Mouse (Mus musculus) intestine, embryonic 16.5 days (tissue): Measurements from ENCODE around the gene Mgat5. TPM values are rescaled to one million over a fixed set of nuclear protein-coding genes. Genes with fewer than 3 reads are reported as not detected.

Experiments used
- ATAC-seq: fragments of 200-750 bp; cut with Nextera tagmentation; 2 replicates; pipeline ENCODE4 v1.8.0; 2017; ENCODE audit warnings: moderate TSS enrichment, moderate library complexity
- H3K27ac ChIP-seq: fragments of 300-500 bp; sonication (generic); 2 replicates; pipeline ENCODE4 v1.5.1; 2014; ENCODE audit warnings: mild to moderate bottlenecking, low read length
- H3K27me3 ChIP-seq: fragments of 300-500 bp; sonication (generic); replicated peaks from 2 replicates; pipeline ENCODE4 v1.6.1; 2014; ENCODE audit warnings: low read length, control low read depth, mixed read lengths; ENCODE audit not compliant: control insufficient read depth, insufficient read depth
- H3K36me3 ChIP-seq: fragments of 300-500 bp; sonication (generic); 2 replicates; pipeline ENCODE4 v1.6.1; 2014; ENCODE audit warnings: low read length, control low read depth; ENCODE audit not compliant: control insufficient read depth, insufficient read depth
- H3K4me1 ChIP-seq: fragments of 300-500 bp; sonication (generic); 2 replicates; pipeline ENCODE4 v1.6.1; 2014; ENCODE audit warnings: low read length, control low read depth, mixed read lengths; ENCODE audit not compliant: control insufficient read depth, insufficient read depth
- H3K4me2 ChIP-seq: fragments of 300-500 bp; sonication (generic); 2 replicates; pipeline ENCODE4 v1.6.1; 2014; ENCODE audit warnings: low read depth, low read length, control low read depth
- H3K4me3 ChIP-seq: fragments of 300-500 bp; sonication (generic); 2 replicates; pipeline ENCODE4 v1.5.1; 2014; ENCODE audit warnings: mild to moderate bottlenecking, low read length
- H3K9ac ChIP-seq: fragments of 300-500 bp; sonication (generic); 2 replicates; pipeline ENCODE4 v1.6.1; 2014; ENCODE audit warnings: low read depth, low read length
- H3K9me3 ChIP-seq: fragments of 300-500 bp; sonication (generic); 2 replicates; pipeline ENCODE4 v1.6.1; 2016; ENCODE audit warnings: low read length, control low read depth; ENCODE audit not compliant: control insufficient read depth
- WGBS: fragments of 180-500 bp; shearing (Covaris S2); extraction: QIAGEN DNeasy Blood & Tissue Kit; methylation state at CpG from one replicate; pipeline ENCODE4 v1.1.7; 2014; 5-methylcytosine and 5-hydroxymethylcytosine counted together
- polyA plus RNA-seq: library from polyadenylated mRNA; unstranded; fragments of >200 nt; fragmentation: Nextera tagmentation; extraction: Ambion mirVana; gene quantifications from 2 replicates; pipeline ENCODE4 v1.2.1, GENCODE M21; 2015

Gene Mgat5
- polyA plus RNA-seq, 1 experiment from 2014 or later = 5.9 TPM

DNA sequence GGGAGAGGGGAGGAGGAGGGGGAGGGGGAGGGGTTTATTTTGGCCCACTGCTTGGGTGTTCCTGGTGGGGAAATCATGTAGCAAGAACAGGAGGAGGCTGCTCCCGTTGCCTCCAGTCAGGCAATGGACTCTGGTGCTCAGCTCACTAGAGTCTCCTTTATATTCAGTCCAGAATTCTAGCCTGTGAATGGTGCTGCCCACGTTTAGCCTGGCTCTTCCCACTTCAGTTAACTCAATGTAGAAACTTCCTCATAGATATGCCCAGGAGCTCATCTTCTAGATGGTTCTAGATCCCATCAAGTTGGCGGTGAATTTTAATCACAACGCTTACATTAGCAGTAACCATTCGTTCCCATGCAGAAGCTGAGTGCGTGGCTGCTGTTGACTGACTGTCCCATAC, 123.0 kb downstream of the Mgat5 start:
- no peaks in the 10 kb centered on the region for H3K27me3 ChIP-seq
- H3K27ac ChIP-seq = no peak overlapping the region
- WGBS = 79% methylated on average over 6 of the region's 6 CpGs
- H3K9me3 ChIP-seq = no peaks in the 10 kb centered on the region
- ATAC-seq = no peak
- H3K36me3 ChIP-seq = peaks cover 9% of the 10 kb centered on the region; the same call in 1 of the 2 replicates
- H3K9ac ChIP-seq = no peak overlapping the region
- H3K4me2 ChIP-seq = no peak overlapping the region
- H3K4me1 ChIP-seq = no peaks in the 10 kb centered on the region
- H3K4me3 ChIP-seq = no peak overlapping the region

DNA sequence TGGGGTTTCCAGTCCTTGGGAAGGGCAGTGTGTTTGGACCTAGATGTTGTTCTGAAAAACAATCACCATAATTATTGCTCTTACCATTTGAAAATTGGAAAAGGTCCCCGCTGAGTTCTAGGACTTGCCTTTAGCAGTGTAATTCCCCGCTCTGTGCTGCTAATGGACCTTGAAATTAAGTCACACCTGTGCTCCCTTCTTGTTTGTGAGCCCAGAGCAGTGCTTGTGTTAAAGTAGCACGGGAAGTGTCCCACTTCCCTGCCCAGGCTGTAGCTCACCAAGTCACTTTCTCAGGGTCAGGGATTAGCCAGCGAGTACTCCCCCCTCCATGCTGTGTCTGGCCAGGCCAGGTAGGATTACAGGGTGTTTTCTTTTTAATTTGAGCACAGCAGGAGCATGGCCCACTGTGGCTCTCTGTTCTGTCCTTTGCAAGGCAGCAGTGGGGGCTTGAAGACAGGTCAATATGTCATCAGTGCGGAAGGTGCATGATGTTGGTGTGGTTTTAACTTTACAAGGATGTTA, 123.6 kb downstream of the Mgat5 start:
- no peak overlapping the region for H3K27ac ChIP-seq
- no peaks in the 10 kb centered on the region for H3K9me3 ChIP-seq
- no peak overlapping the region for H3K9ac ChIP-seq
- no peak overlapping the region for H3K4me3 ChIP-seq
- no peak for ATAC-seq
- H3K4me1 ChIP-seq = no peaks in the 10 kb centered on the region
- peaks cover 8% of the 10 kb centered on the region; the same call in 1 of the 2 replicates for H3K36me3 ChIP-seq
- no peaks in the 10 kb centered on the region for H3K27me3 ChIP-seq
- WGBS = 63% methylated on average over 5 of the region's 5 CpGs
- no peak overlapping the region for H3K4me2 ChIP-seq

- 86% methylated on average over 6 of the region's 6 CpGs for WGBS
- no peak for ATAC-seq
Measured at GRCm38 (mm10) chr1:127329810-127330209, 125.0 kb downstream of the Mgat5 start.

GRCm38 (mm10) chr1:127337740-127338139, 132.9 kb downstream of the Mgat5 start:
- H3K9me3 ChIP-seq = no peaks in the 10 kb centered on the region
- 89% methylated on average over 10 of the region's 10 CpGs for WGBS

More at GRCm38 (mm10) chr1:127329810-127330209, 125.0 kb downstream of the Mgat5 start:
- Histone ChIP-seq H3K4me3 (no peak overlapping the region), H3K36me3 (0 out of 2 replicates have a peak, but pooled peaks cover 4% of the 10 kb centered on the region), H3K9me3 (no peaks in the 10 kb centered on the region), H3K9ac (no peak overlapping the region), H3K27ac (no peak overlapping the region), H3K4me1 (no peaks in the 10 kb centered on the region), H3K27me3 (no peaks in the 10 kb centered on the region), H3K4me2 (no peak overlapping the region)

GRCm38 (mm10) chr1:127338833-127339487, 134.1 kb downstream of the Mgat5 start:
- H3K4me1 ChIP-seq = no peaks in the 10 kb centered on the region
- ATAC-seq = no peak
- WGBS = 61% methylated on average over 9 of the region's 9 CpGs

More at GRCm38 (mm10) chr1:127337740-127338139, 132.9 kb downstream of the Mgat5 start:
- H3K36me3 ChIP-seq = no peaks in the 10 kb centered on the region
- H3K27me3 ChIP-seq = no peaks in the 10 kb centered on the region
- H3K4me1 ChIP-seq = no peaks in the 10 kb centered on the region
- no peak overlapping the region for H3K4me3 ChIP-seq
- H3K27ac ChIP-seq = no peak overlapping the region
- no peak overlapping the region for H3K4me2 ChIP-seq
- no peak overlapping the region for H3K9ac ChIP-seq
- ATAC-seq = no peak

GRCm38 (mm10) chr1:127340296-127340695, 135.5 kb downstream of the Mgat5 start:
- Histone ChIP-seq H3K36me3 (no peaks in the 10 kb centered on the region), H3K27ac (no peak overlapping the region), H3K4me2 (no peak overlapping the region), H3K27me3 (no peaks in the 10 kb centered on the region), H3K4me1 (0 out of 2 replicates have a peak, but pooled peaks cover 5% of the 10 kb centered on the region), H3K9ac (no peak overlapping the region), H3K4me3 (no peak overlapping the region), H3K9me3 (no peaks in the 10 kb centered on the region)
- WGBS = 86% methylated on average over 9 of the region's 9 CpGs
- ATAC-seq = no peak

More at GRCm38 (mm10) chr1:127338833-127339487, 134.1 kb downstream of the Mgat5 start:
- no peak overlapping the region for H3K9ac ChIP-seq
- no peak overlapping the region for H3K4me2 ChIP-seq
- H3K9me3 ChIP-seq = no peaks in the 10 kb centered on the region
- no peaks in the 10 kb centered on the region for H3K27me3 ChIP-seq
- H3K27ac ChIP-seq = no peak overlapping the region
- H3K4me3 ChIP-seq = no peak overlapping the region
- no peaks in the 10 kb centered on the region for H3K36me3 ChIP-seq

- WGBS = 57% methylated on average over 9 of the region's 9 CpGs
- H3K9me3 ChIP-seq = no peaks in the 10 kb centered on the region
- H3K4me1 ChIP-seq = 0 out of 2 replicates have a peak, but pooled peaks cover 8% of the 10 kb centered on the region
- H3K36me3 ChIP-seq = no peaks in the 10 kb centered on the region
- H3K27me3 ChIP-seq = no peaks in the 10 kb centered on the region
- H3K27ac ChIP-seq = no peak overlapping the region
- H3K9ac ChIP-seq = no peak overlapping the region
- no peak for ATAC-seq
- no peak overlapping the region for H3K4me3 ChIP-seq
- H3K4me2 ChIP-seq = no peak overlapping the region
Measured at GRCm38 (mm10) chr1:127344913-127345312, 140.1 kb downstream of the Mgat5 start.

DNA sequence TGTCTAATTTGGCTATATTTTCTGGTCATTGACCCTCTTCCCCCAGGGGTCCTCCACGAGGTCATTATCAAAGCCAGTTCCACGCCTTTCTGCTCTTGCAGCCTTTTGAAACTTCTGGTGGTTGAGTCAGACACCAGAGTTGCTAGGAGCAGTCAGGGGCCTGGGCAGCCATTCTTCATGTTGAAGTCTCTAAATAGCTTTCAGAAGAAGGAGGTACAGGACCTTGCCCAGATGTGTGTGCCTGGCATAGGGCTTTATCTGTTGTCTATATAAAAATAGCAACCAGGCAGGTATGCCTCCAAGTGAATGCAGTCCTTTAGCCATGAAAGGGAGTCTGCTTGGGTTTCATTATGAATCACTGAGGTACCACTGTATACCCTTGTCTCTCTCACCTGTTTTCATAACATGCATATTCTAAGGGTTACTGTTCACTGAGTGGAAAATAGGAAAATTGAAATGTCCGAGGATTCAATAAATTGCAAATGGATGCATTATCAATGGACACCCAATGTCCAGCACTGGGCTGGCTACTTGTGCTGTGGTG, 141.9 kb downstream of the Mgat5 start:
- Histone ChIP-seq H3K4me2 (no peak overlapping the region), H3K4me3 (no peak overlapping the region), H3K9ac (no peak overlapping the region), H3K27ac (no peak overlapping the region), H3K9me3 (no peaks in the 10 kb centered on the region), H3K27me3 (no peaks in the 10 kb centered on the region), H3K36me3 (no peaks in the 10 kb centered on the region), H3K4me1 (0 out of 2 replicates have a peak, but pooled peaks cover 8% of the 10 kb centered on the region)
- no peak for ATAC-seq
- 72% methylated on average over 3 of the region's 3 CpGs for WGBS

DNA sequence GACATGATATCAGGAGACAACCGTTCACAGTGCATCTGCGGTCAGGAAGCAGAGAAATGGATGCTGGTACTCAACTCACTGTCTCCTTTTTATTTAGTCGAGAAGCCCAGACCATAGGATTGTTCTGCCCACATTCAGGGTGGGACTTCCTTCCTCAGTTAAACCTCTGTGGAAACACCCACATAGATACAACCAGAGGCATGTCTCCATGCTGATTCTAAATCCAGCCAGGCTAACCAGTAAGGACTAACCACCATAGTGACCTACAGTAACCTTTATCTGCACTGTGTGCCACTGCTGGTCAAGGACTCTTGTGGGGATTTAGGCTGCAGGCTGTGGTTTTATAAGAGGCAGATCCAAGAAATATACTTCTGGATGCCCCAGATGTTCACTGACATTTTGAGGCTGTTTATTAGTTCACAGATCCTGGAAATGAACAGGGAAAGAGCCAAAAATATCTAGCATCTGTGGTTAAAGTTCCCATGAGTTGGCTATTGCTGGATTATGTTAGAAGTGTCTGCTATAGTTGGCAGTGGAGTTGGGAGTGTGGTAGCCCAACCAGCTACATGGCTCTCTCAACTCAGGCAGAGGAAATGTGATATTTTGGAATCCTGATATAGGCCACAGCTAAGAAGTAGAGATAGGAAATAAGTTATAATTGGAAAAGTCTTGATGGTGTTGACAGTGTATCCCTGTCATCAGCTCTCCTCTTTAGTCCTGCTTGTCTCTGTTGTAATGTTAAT, 143.2 kb downstream of the Mgat5 start:
- H3K4me2 ChIP-seq = no peak overlapping the region
- peaks cover 12% of the 10 kb centered on the region; the same call in 1 of the 2 replicates for H3K4me1 ChIP-seq
- WGBS = 86% methylated on average over 3 of the region's 3 CpGs
- no peak overlapping the region for H3K4me3 ChIP-seq
- H3K9me3 ChIP-seq = no peaks in the 10 kb centered on the region
- no peaks in the 10 kb centered on the region for H3K27me3 ChIP-seq
- no peak overlapping the region for H3K9ac ChIP-seq
- no peaks in the 10 kb centered on the region for H3K36me3 ChIP-seq
- H3K27ac ChIP-seq = no peak overlapping the region
- ATAC-seq = no peak
